Mouse (Mus musculus): ENCODE data around the gene Rnf17.

- TF ChIP-seq CTCF (IDR thresholded peaks at IDR 0.05; ENCODE audit: insufficient read depth, low read depth, low read length): no peak
- TF ChIP-seq POLR2A (IDR thresholded peaks at IDR 0.05; ENCODE audit: insufficient read depth, low read depth, low read length): no peak
Measured at GRCm38 (mm10) chr14:56354803-56355202, 47.6 kb upstream of the Rnf17 start.
